Mouse (Mus musculus): ENCODE measurements around the gene Rcan2.

DNA sequence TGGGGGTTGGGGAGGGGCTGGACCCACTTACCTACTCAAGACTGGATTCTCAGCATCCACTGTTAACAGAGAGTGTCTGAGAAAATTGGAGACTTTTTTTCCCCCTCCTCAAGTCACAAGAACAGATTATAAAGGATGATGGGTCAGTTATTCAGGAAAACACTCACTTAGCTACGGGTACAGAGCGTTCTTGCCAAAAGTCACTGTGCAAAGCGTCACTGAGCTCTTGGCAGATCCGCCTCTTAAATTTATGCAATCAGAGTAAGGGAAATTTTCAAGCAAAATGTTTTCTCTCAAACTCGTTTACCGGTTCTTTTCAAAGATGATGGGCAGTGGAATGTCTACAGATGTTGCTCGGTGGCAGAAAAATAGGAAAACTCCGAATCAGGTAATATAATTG is 241.7 kb downstream of the Rcan2 start:
- TF ChIP-seq CTCF (IDR thresholded peaks at IDR 0.05; ENCODE audit: low read depth, low read length): no peak
- TF ChIP-seq POLR2A (IDR thresholded peaks at IDR 0.05; ENCODE audit: extremely low read depth, insufficient read depth, low read length): no peak
